ENCODE assay signal across 8 mouse cellular contexts in genomic region chr9:108305170-108305569, GRCm38 (mm10). TPM values are rescaled to one million over a fixed set of nuclear protein-coding genes. Genes with fewer than 3 reads are reported as not detected.
DNase-seq lines count a peak whose midpoint lies in the region; ATAC-seq and TF ChIP-seq lines count a peak whose summit lies in the region.

No protein-coding gene starts in this region.

- DNase-seq in gastrocnemius, adult 2 months = peak; percentile 28
- no peak for DNase-seq in gastrocnemius, postnatal 10 days
- no peak for DNase-seq in ES-E14 (ENCODE audit: low read depth, low spot score)
- DNase-seq in urinary bladder, postnatal 4 days (ENCODE audit: low spot score in 2 of 2) = no peak
- DNase-seq in embryo, embryonic 10.5 days (ENCODE audit: low spot score) = no peak

- intact Hi-C loops in gastrocnemius, adult 2 months (cut with DNase I) = no loop called here

- no peak for TF ChIP-seq POLR2A in myocyte (IDR thresholded peaks at IDR 0.05; ENCODE audit: insufficient read length, low read depth)

- H3K27ac ChIP-seq in gastrocnemius, adult 2 months = peak overlapping the region; percentile 100
- no peak overlapping the region; the same call in 1 of the 2 replicates for H3K27ac ChIP-seq in ES-E14 (ENCODE audit: insufficient read depth, low read depth, low read length, poor library complexity, severe bottlenecking)
- peak overlapping the region; percentile 100 for H3K27ac ChIP-seq in heart, embryonic 12.5 days (ENCODE audit: poor library complexity, severe bottlenecking)
- H3K27ac ChIP-seq in limb, embryonic 13.5 days = peak overlapping the region; percentile 74

- no peak for TF ChIP-seq CTCF in gastrocnemius, adult 2 months (IDR thresholded peaks at IDR 0.05)

- no peak for ATAC-seq in heart, embryonic 12.5 days (ENCODE audit: insufficient number of reproducible peaks, low FRiP score)
- no peak for ATAC-seq in limb, embryonic 13.5 days (ENCODE audit: low FRiP score, low read depth)

- H3K79me2 ChIP-seq in myocyte (ENCODE audit: control insufficient read depth, insufficient read depth) = peaks cover 46% of the 10 kb centered on the region

- WGBS in heart, embryonic 12.5 days = 0% methylated on average over 1 of the region's 1 CpGs
- 0% methylated on average over 1 of the region's 1 CpGs for WGBS in limb, embryonic 13.5 days

- H3K4me3 ChIP-seq in gastrocnemius, adult 2 months = peak overlapping the region; percentile 100
- H3K4me3 ChIP-seq in ES-E14 (ENCODE audit: insufficient read depth in 1 of 2, low read depth in 1 of 2, low read length in 2 of 2, poor library complexity in 1 of 2, severe bottlenecking in 1 of 2) = peak overlapping the region; percentile 79 to 81
- H3K4me3 ChIP-seq in heart, embryonic 12.5 days = peak overlapping the region; percentile 82
- H3K4me3 ChIP-seq in limb, embryonic 13.5 days = peak overlapping the region; percentile 94
- peak overlapping the region; percentile 85 for H3K4me3 ChIP-seq in myocyte

- no peaks in the 10 kb centered on the region for H3K27me3 ChIP-seq in heart, embryonic 12.5 days (replicated peaks)
- no peaks in the 10 kb centered on the region for H3K27me3 ChIP-seq in limb, embryonic 13.5 days
- H3K27me3 ChIP-seq in myocyte (ENCODE audit: control insufficient read depth, insufficient read depth, insufficient read length) = no peaks in the 10 kb centered on the region

- in situ Hi-C loops in ES-E14 (cut with MboI; ENCODE audit: low sequenced_read_pairs in 2 of 2, unreplicated experiment in 2 of 2) = no loop called here

- peak overlapping the region; percentile 81 for H3K4me2 ChIP-seq in heart, embryonic 12.5 days
- H3K4me2 ChIP-seq in limb, embryonic 13.5 days (replicated peaks) = peak overlapping the region; percentile 86
- H3K4me2 ChIP-seq in myocyte (ENCODE audit: low read depth) = peak overlapping the region; percentile 84

- H3ac ChIP-seq in myocyte (ENCODE audit: control insufficient read depth, insufficient read length) = peak overlapping the region; percentile 95

- peak overlapping the region; percentile 85 for H3K9ac ChIP-seq in ES-E14 (ENCODE audit: insufficient read depth, low read depth, low read length, poor library complexity, severe bottlenecking)
- H3K9ac ChIP-seq in heart, embryonic 12.5 days = peak overlapping the region; percentile 75
- peak overlapping the region; percentile 84 for H3K9ac ChIP-seq in limb, embryonic 13.5 days

- peaks cover 7 to 9% of the 10 kb centered on the region in 2 experiments; a peak in 3 of 4 replicates for H3K4me1 ChIP-seq in ES-E14 (ENCODE audit: control insufficient read depth in 2 of 2, insufficient read depth in 2 of 2, low read length in 2 of 2, poor library complexity in 1 of 2)
- peaks cover 30% of the 10 kb centered on the region for H3K4me1 ChIP-seq in heart, embryonic 12.5 days (replicated peaks)
- peaks cover 24% of the 10 kb centered on the region for H3K4me1 ChIP-seq in limb, embryonic 13.5 days

- no peaks in the 10 kb centered on the region for H3K9me3 ChIP-seq in ES-E14 (ENCODE audit: control insufficient read depth, insufficient read depth, low read depth, low read length)
- H3K9me3 ChIP-seq in heart, embryonic 12.5 days (replicated peaks) = no peaks in the 10 kb centered on the region
- H3K9me3 ChIP-seq in limb, embryonic 13.5 days = no peaks in the 10 kb centered on the region

- H3K36me3 ChIP-seq in ES-E14 (ENCODE audit: control insufficient read depth, insufficient read depth, low read length, poor library complexity, severe bottlenecking) (peaks cover 22% of the 10 kb centered on the region), myocyte (ENCODE audit: control insufficient read depth, insufficient read depth) (no peaks in the 10 kb centered on the region)
- H3K36me3 ChIP-seq in heart, embryonic 12.5 days = peaks cover 37% of the 10 kb centered on the region
- peaks cover 30% of the 10 kb centered on the region for H3K36me3 ChIP-seq in limb, embryonic 13.5 days

TF ChIP-seq in ES-E14, 5 proteins besides CTCF, POLR2A, EP300 and RAD21:
- no peak for TF ChIP-seq ZC3H11A (IDR thresholded peaks at IDR 0.05; ENCODE audit: borderline replicate concordance, low read depth, low read length)

TF ChIP-seq in myocyte, 11 proteins besides CTCF, POLR2A, EP300 and RAD21:
- TF ChIP-seq TCF3 (IDR thresholded peaks at IDR 0.05; ENCODE audit: insufficient read length, low read depth) = no peak
- TF ChIP-seq MYOD1 (IDR thresholded peaks at IDR 0.05; ENCODE audit: control insufficient read depth in 1 of 3, insufficient read length in 2 of 3, low read depth in 2 of 3) = no peak
- TF ChIP-seq MAX (IDR thresholded peaks at IDR 0.05; ENCODE audit: low read depth) = no peak
- no peak for TF ChIP-seq REST (IDR thresholded peaks at IDR 0.05; ENCODE audit: insufficient read depth, insufficient read length)
- no peak for TF ChIP-seq POLR2AphosphoS2 (IDR thresholded peaks at IDR 0.05; ENCODE audit: insufficient read length, low read depth)
- TF ChIP-seq CEBPB (IDR thresholded peaks at IDR 0.05; ENCODE audit: insufficient read depth, poor library complexity, severe bottlenecking) = no peak
- TF ChIP-seq MYOG (IDR thresholded peaks at IDR 0.05; ENCODE audit: control insufficient read depth in 1 of 3, insufficient read depth in 1 of 3, insufficient read length in 2 of 3, low read depth in 2 of 3) = no peak
- no peak for TF ChIP-seq USF1 (IDR thresholded peaks at IDR 0.05; ENCODE audit: low read depth)
- TF ChIP-seq SRF (IDR thresholded peaks at IDR 0.05; ENCODE audit: control insufficient read depth, insufficient read length, low read depth) = no peak
- no peak for TF ChIP-seq TCF12 (IDR thresholded peaks at IDR 0.05; ENCODE audit: insufficient read depth, poor library complexity, severe bottlenecking)
- TF ChIP-seq E2F4 (IDR thresholded peaks at IDR 0.05; ENCODE audit: insufficient read depth) = no peak

RNA-seq across cellular contexts. Expression of gene Rhoa, which starts 0.8 kb away (rescaled TPM):
- total RNA-seq in gastrocnemius, adult 2 months (2021) = 100 to 1,000 TPM in 1 of 2 experiments, 10 to 100 TPM in 1; 95.0 to 122 TPM
- total RNA-seq in gastrocnemius, postnatal 10 days (2021) = 100 to 1,000 TPM; 211 to 226 TPM
- total RNA-seq in ES-E14 (2012; rRNA removed) = 82.9 and 125 TPM in 2 replicates
- polyA plus RNA-seq in heart, embryonic 12.5 days (2016; fragmentation: Nextera tagmentation; extraction: Ambion mirVana) = 348 and 367 TPM in 2 replicates
- polyA plus RNA-seq in limb, embryonic 13.5 days (2015; fragmentation: Nextera tagmentation; extraction: Ambion mirVana) = 426 and 428 TPM in 2 replicates
- polyA plus RNA-seq in myocyte (2012; fragmentation: generic; extraction: Trizol) = 306 TPM

RNA-seq across cellular contexts. Expression of gene Tcta, which starts 0.8 kb away (rescaled TPM):
- 10 to 100 TPM; 27.0 to 35.1 TPM for total RNA-seq in gastrocnemius, adult 2 months (2021)
- total RNA-seq in gastrocnemius, postnatal 10 days (2021) = 10 to 100 TPM; 21.7 to 25.0 TPM
- 10.0 and 11.0 TPM in 2 replicates for total RNA-seq in ES-E14 (2012; rRNA removed)
- 31.2 and 35.3 TPM in 2 replicates for polyA plus RNA-seq in heart, embryonic 12.5 days (2016; fragmentation: Nextera tagmentation; extraction: Ambion mirVana)
- polyA plus RNA-seq in limb, embryonic 13.5 days (2015; fragmentation: Nextera tagmentation; extraction: Ambion mirVana) = 30.3 and 35.8 TPM in 2 replicates
- 29.8 TPM for polyA plus RNA-seq in myocyte (2012; fragmentation: generic; extraction: Trizol)

RNA-seq across cellular contexts. Expression of gene Amt, which starts 8.5 kb away (rescaled TPM):
- total RNA-seq in gastrocnemius, adult 2 months (2021) = 1 to 10 TPM; 1.0 to 1.4 TPM
- 1 to 10 TPM in 1 of 2 experiments, under 1 TPM in 1; 0.82 to 2.4 TPM for total RNA-seq in gastrocnemius, postnatal 10 days (2021)
- total RNA-seq in ES-E14 (2012; rRNA removed) = 63.9 and 77.9 TPM in 2 replicates
- 11.7 and 13.3 TPM in 2 replicates for polyA plus RNA-seq in heart, embryonic 12.5 days (2016; fragmentation: Nextera tagmentation; extraction: Ambion mirVana)
- 13.5 and 13.7 TPM in 2 replicates for polyA plus RNA-seq in limb, embryonic 13.5 days (2015; fragmentation: Nextera tagmentation; extraction: Ambion mirVana)
- polyA plus RNA-seq in myocyte (2012; fragmentation: generic; extraction: Trizol) = 2.1 TPM

RNA-seq across cellular contexts. Expression of gene Nicn1, which starts 14.9 kb away (rescaled TPM):
- total RNA-seq in gastrocnemius, adult 2 months (2021) = 10 to 100 TPM in 1 of 2 experiments, 1 to 10 TPM in 1; 9.3 to 11.9 TPM
- total RNA-seq in gastrocnemius, postnatal 10 days (2021) = 10 to 100 TPM in 1 of 2 experiments, 1 to 10 TPM in 1; 9.2 to 12.8 TPM
- total RNA-seq in ES-E14 (2012; rRNA removed) = 9.2 and 9.9 TPM in 2 replicates
- polyA plus RNA-seq in heart, embryonic 12.5 days (2016; fragmentation: Nextera tagmentation; extraction: Ambion mirVana) = 22.5 and 22.6 TPM in 2 replicates
- polyA plus RNA-seq in limb, embryonic 13.5 days (2015; fragmentation: Nextera tagmentation; extraction: Ambion mirVana) = 53.0 and 54.0 TPM in 2 replicates
- 37.9 TPM for polyA plus RNA-seq in myocyte (2012; fragmentation: generic; extraction: Trizol)

RNA-seq across cellular contexts. Expression of gene Gpx1, which starts 33.5 kb away (rescaled TPM):
- 10 to 100 TPM; 54.9 to 69.4 TPM for total RNA-seq in gastrocnemius, adult 2 months (2021)
- 100 to 1,000 TPM in 1 of 2 experiments, 10 to 100 TPM in 1; 97.1 to 117 TPM for total RNA-seq in gastrocnemius, postnatal 10 days (2021)
- 797 and 939 TPM in 2 replicates for total RNA-seq in ES-E14 (2012; rRNA removed)
- 1,088 and 1,118 TPM in 2 replicates for polyA plus RNA-seq in heart, embryonic 12.5 days (2016; fragmentation: Nextera tagmentation; extraction: Ambion mirVana)
- polyA plus RNA-seq in limb, embryonic 13.5 days (2015; fragmentation: Nextera tagmentation; extraction: Ambion mirVana) = 633 and 719 TPM in 2 replicates
- polyA plus RNA-seq in myocyte (2012; fragmentation: generic; extraction: Trizol) = 393 TPM

Comparison
In these comparisons a context has a peak if more than half of its experiments do, and no peak if none do; other contexts are left out.
1. RNA of gene Amt, which starts 8.5 kb away (total RNA-seq): 63.9 to 77.9 TPM in ES-E14; 0.82 to 2.4 TPM in gastrocnemius, postnatal 10 days and 1.0 to 1.4 TPM in gastrocnemius, adult 2 months; every median in the first group is over 10 times any median in the second.
2. Peak in every context shown above with its lines, with median percentiles within 50 percentile points of each other: H3K4me3 ChIP-seq, H3K9ac ChIP-seq and H3K4me2 ChIP-seq.